Mouse (Mus musculus): ENCODE data around the gene Neurl1b.
A peak's percentile ranks its signal among the peaks of the same experiment; 100 is the strongest.

- TF ChIP-seq CTCF (IDR thresholded peaks at IDR 0.05; ENCODE audit: low read depth, low read length) (no peak), GATA1 (IDR thresholded peaks at IDR 0.05; ENCODE audit: borderline replicate concordance, low read length) (no peak), TAL1 (conservative IDR thresholded peaks at IDR 0.05; ENCODE audit: low read depth, low read length) (peak; percentile 60), POLR2AphosphoS5 (IDR thresholded peaks at IDR 0.05; ENCODE audit: insufficient replicate concordance, low read depth, low read length) (no peak), GATA2 (IDR thresholded peaks at IDR 0.05; ENCODE audit: borderline replicate concordance, low read depth, low read length) (no peak)
These were observed 1.7 kb upstream of the Neurl1b start for GRCm38 (mm10) chr17:26412967-26413366.
